Mouse (Mus musculus) lung, embryonic 16.5 days (tissue): ENCODE data around the gene Lpgat1. TPM values are rescaled to one million over a fixed set of nuclear protein-coding genes. Genes with fewer than 3 reads are reported as not detected.
A peak's percentile ranks its signal among the peaks of the same experiment; 100 is the strongest.

Experiments
- ATAC-seq: fragments of 200-750 bp; cut with Nextera tagmentation; 2 replicates; pipeline ENCODE4 v1.8.0; 2017; ENCODE audit warnings: low read depth, mild to moderate bottlenecking, moderate library complexity
- H3K27ac ChIP-seq: fragments of 300-500 bp; sonication (generic); 2 replicates; pipeline ENCODE4 v1.5.1; 2014; ENCODE audit warnings: mild to moderate bottlenecking, control low read depth, low read length
- H3K27me3 ChIP-seq: fragments of 300-500 bp; sonication (generic); 2 replicates; pipeline ENCODE4 v1.6.1; 2014; ENCODE audit warnings: low read depth, low read length, mixed read lengths; ENCODE audit not compliant: control insufficient read depth, insufficient read depth
- H3K36me3 ChIP-seq: fragments of 300-500 bp; sonication (generic); 2 replicates; pipeline ENCODE4 v1.6.1; 2014; ENCODE audit warnings: low read length; ENCODE audit not compliant: control insufficient read depth, insufficient read depth
- H3K4me1 ChIP-seq: fragments of 300-500 bp; sonication (generic); replicated peaks from 2 replicates; pipeline ENCODE4 v1.6.1; 2014; ENCODE audit warnings: low read length, mixed read lengths; ENCODE audit not compliant: control insufficient read depth, insufficient read depth
- H3K4me2 ChIP-seq: fragments of 300-500 bp; sonication (generic); 2 replicates; pipeline ENCODE4 v1.6.1; 2014; ENCODE audit warnings: low read depth, low read length, control low read depth
- H3K4me3 ChIP-seq: fragments of 300-500 bp; sonication (generic); 2 replicates; pipeline ENCODE4 v1.5.1; 2014; ENCODE audit warnings: mild to moderate bottlenecking, low read length, control low read depth
- H3K9ac ChIP-seq: fragments of 300-500 bp; sonication (generic); 2 replicates; pipeline ENCODE4 v1.6.1; 2014; ENCODE audit warnings: low read length, control low read depth
- H3K9me3 ChIP-seq: fragments of 300-500 bp; sonication (generic); 2 replicates; pipeline ENCODE4 v1.6.1; 2016; ENCODE audit warnings: low read length; ENCODE audit not compliant: control insufficient read depth
- WGBS: fragments of 180-500 bp; shearing (Covaris S2); extraction: QIAGEN DNeasy Blood & Tissue Kit; methylation state at CpG from one replicate; pipeline ENCODE4 v1.1.7; 2014; 5-methylcytosine and 5-hydroxymethylcytosine counted together
- polyA plus RNA-seq: library from polyadenylated mRNA; unstranded; fragments of >200 nt; fragmentation: Nextera tagmentation; extraction: Ambion mirVana; gene quantifications from 2 replicates; pipeline ENCODE4 v1.2.1, GENCODE M21; 2015

Lpgat1 gene
- polyA plus RNA-seq, 1 experiment from 2014 or later: 12.4 TPM

- Histone ChIP-seq H3K27me3 (no peaks in the 10 kb centered on the region), H3K4me1 (no peaks in the 10 kb centered on the region), H3K4me3 (no peak overlapping the region), H3K9me3 (no peaks in the 10 kb centered on the region), H3K36me3 (no peaks in the 10 kb centered on the region), H3K9ac (no peak overlapping the region), H3K27ac (no peak overlapping the region), H3K4me2 (no peak overlapping the region)
- no peak for ATAC-seq
- WGBS: 40% methylated on average over 2 of the region's 2 CpGs
Measured at GRCm38 (mm10) chr1:191709811-191710210, 7.8 kb upstream of the Lpgat1 start.

GRCm38 (mm10) chr1:191712224-191712838 is 5.3 kb upstream of the Lpgat1 start:
- H3K4me1 ChIP-seq: peaks cover 6% of the 10 kb centered on the region; the same call in 1 of the 2 replicates
- no peak overlapping the region for H3K4me2 ChIP-seq
- 70% methylated on average over 4 of the region's 4 CpGs for WGBS
- no peaks in the 10 kb centered on the region for H3K27me3 ChIP-seq
- H3K4me3 ChIP-seq: no peak overlapping the region
- no peaks in the 10 kb centered on the region for H3K36me3 ChIP-seq
- H3K27ac ChIP-seq: no peak overlapping the region
- no peak for ATAC-seq
- H3K9me3 ChIP-seq: no peaks in the 10 kb centered on the region
- no peak overlapping the region for H3K9ac ChIP-seq

DNA sequence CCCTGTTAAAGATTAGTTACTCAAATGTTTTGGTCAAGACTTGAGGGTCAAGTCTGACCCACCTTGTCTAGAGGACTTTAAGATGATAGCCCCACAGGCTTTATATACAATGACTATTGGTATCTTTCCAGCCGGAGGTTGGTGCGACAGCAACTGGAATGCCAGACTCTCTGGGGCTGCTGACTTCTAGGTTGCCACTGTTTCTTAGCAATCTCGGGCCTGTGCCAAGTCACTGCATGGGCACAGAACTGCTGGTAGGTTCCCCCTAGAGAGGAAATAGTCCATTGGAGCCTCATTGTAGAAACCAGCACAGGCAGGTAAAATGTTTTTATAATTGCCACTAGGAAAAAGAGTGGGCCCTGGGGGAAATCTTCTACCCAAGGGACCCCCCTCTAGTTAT is 3.8 kb upstream of the Lpgat1 start:
- ATAC-seq: no peak
- H3K4me3 ChIP-seq: no peak overlapping the region
- H3K4me2 ChIP-seq: no peak overlapping the region
- H3K9ac ChIP-seq: no peak overlapping the region
- H3K9me3 ChIP-seq: no peaks in the 10 kb centered on the region
- no peaks in the 10 kb centered on the region for H3K27me3 ChIP-seq
- H3K36me3 ChIP-seq: no peaks in the 10 kb centered on the region
- 72% methylated on average over 3 of the region's 3 CpGs for WGBS
- H3K27ac ChIP-seq: no peak overlapping the region
- peaks cover 6% of the 10 kb centered on the region; the same call in 1 of the 2 replicates for H3K4me1 ChIP-seq

DNA sequence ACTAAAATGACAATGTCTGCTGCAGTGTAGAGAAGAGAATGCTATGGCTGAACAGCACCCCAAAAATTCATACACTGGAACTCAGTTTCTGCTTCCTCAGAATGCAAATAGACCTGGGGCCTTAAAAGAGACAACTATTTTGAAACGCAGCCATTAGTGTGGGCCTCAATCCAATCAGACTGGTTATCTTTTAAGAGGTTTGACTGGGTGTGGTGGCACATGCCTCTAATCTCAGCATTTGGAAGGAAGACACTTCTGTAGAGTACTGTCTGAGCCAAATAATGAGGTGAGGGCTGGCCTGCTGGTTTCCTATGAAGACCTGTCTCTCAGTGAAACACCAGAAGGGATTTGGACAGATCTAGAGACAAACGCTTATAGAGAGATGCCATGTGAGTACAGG is 2.5 kb upstream of the Lpgat1 start:
- Histone ChIP-seq H3K4me1 (peaks cover 10% of the 10 kb centered on the region), H3K4me2 (no peak overlapping the region), H3K36me3 (no peaks in the 10 kb centered on the region), H3K9me3 (no peaks in the 10 kb centered on the region), H3K9ac (no peak overlapping the region), H3K27me3 (no peaks in the 10 kb centered on the region), H3K27ac (no peak overlapping the region), H3K4me3 (no peak overlapping the region)
- no peak for ATAC-seq
- WGBS: 67% methylated on average over 2 of the region's 2 CpGs

GRCm38 (mm10) chr1:191717141-191717540 is 493 bp upstream of the Lpgat1 start:
- no peaks in the 10 kb centered on the region for H3K9me3 ChIP-seq
- H3K27ac ChIP-seq: peak overlapping the region; percentile 84
- ATAC-seq: no peak
- H3K27me3 ChIP-seq: no peaks in the 10 kb centered on the region
- peaks cover 10% of the 10 kb centered on the region for H3K4me1 ChIP-seq
- no peaks in the 10 kb centered on the region for H3K36me3 ChIP-seq
- 0% methylated on average over 1 of the region's 1 CpGs for WGBS
- peak overlapping the region; percentile 64 for H3K4me2 ChIP-seq
- H3K4me3 ChIP-seq: peak overlapping the region; percentile 63
- H3K9ac ChIP-seq: peak overlapping the region; percentile 95

- peak overlapping the region; percentile 95 for H3K9ac ChIP-seq
- no peaks in the 10 kb centered on the region for H3K27me3 ChIP-seq
- peak overlapping the region; percentile 84 for H3K27ac ChIP-seq
- H3K36me3 ChIP-seq: peaks cover 4% of the 10 kb centered on the region
- peaks cover 10% of the 10 kb centered on the region for H3K4me1 ChIP-seq
- under 1% methylated on average over 81 of the region's 84 CpGs for WGBS
- H3K4me2 ChIP-seq: peak overlapping the region; percentile 64
- ATAC-seq: peak; percentile 52
- peak overlapping the region; percentile 63 for H3K4me3 ChIP-seq
- no peaks in the 10 kb centered on the region for H3K9me3 ChIP-seq
Measured at GRCm38 (mm10) chr1:191718522-191719281, 1.1 kb downstream of the Lpgat1 start.

DNA sequence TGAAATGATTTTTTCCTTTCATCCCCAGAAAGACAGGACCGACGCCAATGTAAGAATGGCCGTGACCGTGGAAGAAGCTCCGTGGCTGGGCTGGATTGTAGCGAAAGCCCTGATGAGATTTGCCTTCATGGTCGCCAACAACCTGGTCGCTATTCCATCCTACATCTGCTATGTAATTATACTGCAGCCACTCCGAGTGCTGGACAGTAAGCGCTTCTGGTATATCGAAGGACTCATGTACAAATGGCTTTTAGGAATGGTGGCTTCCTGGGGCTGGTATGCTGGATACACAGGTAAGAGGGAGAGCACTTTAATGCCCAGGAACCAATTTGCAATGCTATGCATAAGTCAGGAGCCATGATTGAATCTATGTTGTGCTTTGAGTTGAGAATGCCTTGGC is 1.7 kb downstream of the Lpgat1 start:
- no peaks in the 10 kb centered on the region for H3K27me3 ChIP-seq
- no peak for ATAC-seq
- peak overlapping the region; percentile 64 for H3K4me2 ChIP-seq
- peak overlapping the region; percentile 63 for H3K4me3 ChIP-seq
- H3K9me3 ChIP-seq: no peaks in the 10 kb centered on the region
- H3K4me1 ChIP-seq: peaks cover 10% of the 10 kb centered on the region
- WGBS: 12% methylated on average over 11 of the region's 11 CpGs
- H3K36me3 ChIP-seq: peaks cover 9% of the 10 kb centered on the region
- H3K9ac ChIP-seq: peak overlapping the region; percentile 95
- no peak overlapping the region for H3K27ac ChIP-seq

GRCm38 (mm10) chr1:191720419-191720818 is 2.8 kb downstream of the Lpgat1 start:
- H3K9ac ChIP-seq: no peak overlapping the region
- no peaks in the 10 kb centered on the region for H3K9me3 ChIP-seq
- ATAC-seq: no peak
- H3K27me3 ChIP-seq: no peaks in the 10 kb centered on the region
- no peak overlapping the region for H3K4me3 ChIP-seq
- peaks cover 10% of the 10 kb centered on the region for H3K36me3 ChIP-seq
- H3K27ac ChIP-seq: no peak overlapping the region
- WGBS: 84% methylated on average over 3 of the region's 3 CpGs
- H3K4me2 ChIP-seq: no peak overlapping the region
- H3K4me1 ChIP-seq: peaks cover 10% of the 10 kb centered on the region

DNA sequence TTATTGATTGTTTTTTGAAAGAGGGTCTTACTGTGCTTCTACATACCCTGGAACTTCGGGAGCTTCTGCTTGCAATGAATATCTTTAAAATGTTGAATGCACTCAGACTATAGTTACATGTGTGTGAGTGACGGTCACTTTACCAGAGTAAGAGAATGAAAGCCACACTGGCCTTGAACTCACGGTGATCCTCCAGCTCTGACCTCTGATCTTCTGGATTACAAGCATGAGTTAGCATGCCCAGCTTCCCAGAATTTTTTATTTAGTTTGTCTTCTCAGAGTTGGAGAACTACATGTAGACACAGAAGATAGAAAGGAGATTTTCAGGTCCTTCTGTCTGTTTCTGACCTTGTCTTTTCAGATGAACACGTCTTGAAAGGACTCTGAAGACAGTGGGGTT is 5.1 kb downstream of the Lpgat1 start:
- Histone ChIP-seq H3K36me3 (peaks cover 13% of the 10 kb centered on the region), H3K27me3 (no peaks in the 10 kb centered on the region), H3K27ac (no peak overlapping the region), H3K9me3 (no peaks in the 10 kb centered on the region), H3K4me2 (no peak overlapping the region), H3K4me3 (no peak overlapping the region), H3K9ac (no peak overlapping the region), H3K4me1 (peaks cover 5% of the 10 kb centered on the region)
- no peak for ATAC-seq
- 85% methylated on average over 4 of the region's 4 CpGs for WGBS
